Mouse (Mus musculus) liver, embryonic 13.5 days (tissue): Measurements from ENCODE around the gene Vps26c. TPM values are rescaled to one million over a fixed set of nuclear protein-coding genes. Genes with fewer than 3 reads are reported as not detected.

Source experiments
- ATAC-seq: fragments of 200-750 bp; cut with Nextera tagmentation; 2 replicates; pipeline ENCODE4 v1.8.0; 2017; ENCODE audit warnings: low read depth, mild to moderate bottlenecking, moderate number of reproducible peaks, moderate library complexity
- DNase-seq: peaks from one replicate; pipeline ENCODE4 v3.0.0; 2022
- H3K27ac ChIP-seq: fragments of 300-500 bp; sonication (generic); 2 replicates; pipeline ENCODE4 v1.5.1; 2015; ENCODE audit warnings: moderate library complexity, mild to moderate bottlenecking, inconsistent platforms
- H3K27me3 ChIP-seq: fragments of 300-500 bp; sonication (generic); 2 replicates; pipeline ENCODE4 v1.6.1; 2015; ENCODE audit warnings: mild to moderate bottlenecking, inconsistent platforms
- H3K36me3 ChIP-seq: fragments of 300-500 bp; sonication (generic); 2 replicates; pipeline ENCODE4 v1.6.1; 2015; ENCODE audit warnings: mild to moderate bottlenecking, inconsistent platforms
- H3K4me1 ChIP-seq: fragments of 300-500 bp; sonication (generic); replicated peaks from 2 replicates; pipeline ENCODE4 v1.6.1; 2015; ENCODE audit warnings: inconsistent platforms
- H3K4me2 ChIP-seq: fragments of 300-500 bp; sonication (generic); 2 replicates; pipeline ENCODE4 v1.6.1; 2015; ENCODE audit warnings: inconsistent platforms, mild to moderate bottlenecking, moderate library complexity
- H3K4me3 ChIP-seq: fragments of 300-500 bp; sonication (generic); replicated peaks from 2 replicates; pipeline ENCODE4 v1.5.1; 2015; ENCODE audit warnings: mild to moderate bottlenecking, inconsistent platforms
- H3K9ac ChIP-seq: fragments of 300-500 bp; sonication (generic); 2 replicates; pipeline ENCODE4 v1.6.1; 2015; ENCODE audit warnings: mild to moderate bottlenecking, inconsistent platforms
- H3K9me3 ChIP-seq: fragments of 300-500 bp; sonication (generic); replicated peaks from 2 replicates; pipeline ENCODE4 v1.6.1; 2016; ENCODE audit warnings: inconsistent platforms
- WGBS: fragments of 180-500 bp; shearing (Covaris S2); methylation state at CpG from one replicate; pipeline ENCODE4 v1.1.7; 2015; ENCODE audit not compliant: insufficient replicate concordance; 5-methylcytosine and 5-hydroxymethylcytosine counted together
- polyA plus RNA-seq: library from polyadenylated mRNA; unstranded; fragments of >200 nt; fragmentation: Nextera tagmentation; extraction: Ambion mirVana; gene quantifications from 2 replicates; pipeline ENCODE4 v1.2.1, GENCODE M21; 2015

Vps26c gene
- polyA plus RNA-seq, 1 experiment from 2014 or later = 22.2 TPM

DNA sequence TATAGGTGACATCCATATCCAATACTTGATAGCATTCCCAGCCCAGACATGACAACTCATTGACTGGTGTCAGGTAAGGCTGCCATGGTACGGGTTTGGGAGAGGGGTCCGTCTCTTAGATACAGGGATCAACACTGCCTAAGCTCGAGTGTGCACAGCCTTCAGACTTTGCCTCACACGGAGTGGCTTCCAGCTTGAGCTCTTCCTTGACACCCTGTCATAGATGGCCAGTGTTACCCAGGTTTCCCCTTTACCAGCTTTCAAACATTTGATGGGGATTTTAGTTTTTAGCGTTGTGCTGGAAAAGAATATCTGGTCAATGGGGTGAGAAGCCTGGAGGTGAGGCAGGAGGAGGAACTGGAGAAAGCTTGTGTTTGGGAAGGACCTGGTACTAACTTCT, 41.1 kb upstream of the Vps26c start:
- Histone ChIP-seq H3K27me3 (no peaks in the 10 kb centered on the region), H3K27ac (no peak overlapping the region), H3K9ac (peak overlapping the region; percentile 89), H3K9me3 (no peaks in the 10 kb centered on the region), H3K36me3 (no peaks in the 10 kb centered on the region), H3K4me3 (peak overlapping the region; percentile 99; the same call in 1 of the 2 replicates), H3K4me1 (peaks cover 27% of the 10 kb centered on the region), H3K4me2 (peak overlapping the region; percentile 78)
- WGBS = 68% methylated on average over 5 of the region's 5 CpGs
- no peak for DNase-seq
- no peak for ATAC-seq

DNA sequence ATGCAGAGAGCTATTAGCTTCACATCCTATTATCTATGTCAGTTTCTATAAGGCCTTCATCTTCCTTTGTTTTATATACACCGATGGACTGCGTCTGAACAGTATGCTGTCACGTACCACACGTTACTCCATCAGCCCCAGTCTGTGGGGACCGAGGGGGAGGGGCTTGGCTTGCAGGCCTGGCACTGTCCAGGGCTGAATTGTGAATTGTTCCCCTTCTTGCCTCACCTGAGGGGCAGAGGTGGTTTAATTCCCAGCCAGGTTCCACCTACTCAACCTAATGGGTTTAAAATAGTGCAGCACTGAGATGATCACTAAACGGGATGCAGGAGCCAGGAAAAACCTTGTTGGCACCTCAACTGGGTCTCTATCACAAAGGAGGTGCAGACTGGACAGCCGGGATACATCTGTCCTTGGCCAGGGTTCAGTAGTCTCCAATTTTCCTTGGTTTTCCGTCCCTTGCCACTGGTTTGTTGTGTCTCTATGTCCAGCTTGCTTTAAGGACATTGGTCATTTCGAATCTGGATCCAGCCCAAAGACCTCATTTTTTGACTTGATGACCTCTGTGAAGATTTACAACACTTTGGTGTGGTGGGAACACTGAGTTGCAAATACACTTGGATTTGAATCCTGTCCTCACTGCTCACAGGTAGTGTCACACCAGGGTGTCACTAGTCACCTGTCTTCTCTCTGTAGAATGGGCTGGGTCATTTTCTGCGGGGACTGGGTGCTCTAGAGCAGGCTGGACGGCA, 40.4 kb upstream of the Vps26c start:
- Histone ChIP-seq H3K4me2 (no peak overlapping the region), H3K9me3 (no peaks in the 10 kb centered on the region), H3K4me3 (no peak overlapping the region), H3K27me3 (no peaks in the 10 kb centered on the region), H3K27ac (no peak overlapping the region), H3K9ac (no peak overlapping the region), H3K4me1 (peaks cover 19% of the 10 kb centered on the region), H3K36me3 (no peaks in the 10 kb centered on the region)
- WGBS = 78% methylated on average over 11 of the region's 11 CpGs
- DNase-seq = no peak
- ATAC-seq = no peak

DNA sequence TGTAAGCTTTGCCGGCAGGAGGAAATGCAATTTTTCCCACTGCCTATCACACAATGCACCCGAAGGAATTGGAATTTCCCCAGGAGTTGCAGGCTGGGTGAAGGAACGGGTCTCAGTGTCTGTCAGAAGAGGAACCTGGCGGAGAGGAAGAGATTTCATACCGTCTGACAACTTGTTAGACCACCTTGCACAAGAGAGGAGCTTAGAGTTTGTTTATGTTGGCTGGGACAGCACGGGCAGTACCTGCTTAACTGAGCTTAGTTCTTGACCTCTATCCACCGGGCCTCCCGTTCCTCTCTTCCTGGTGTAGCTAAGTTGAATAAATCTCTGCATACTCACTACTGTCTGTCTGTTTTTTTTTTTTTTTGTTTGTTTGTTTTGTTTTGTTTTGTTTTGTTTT, 39.5 kb upstream of the Vps26c start:
- ATAC-seq = no peak
- no peak overlapping the region for H3K27ac ChIP-seq
- no peak overlapping the region for H3K9ac ChIP-seq
- no peak overlapping the region for H3K4me3 ChIP-seq
- no peak for DNase-seq
- H3K9me3 ChIP-seq = no peaks in the 10 kb centered on the region
- H3K36me3 ChIP-seq = no peaks in the 10 kb centered on the region
- WGBS = 43% methylated on average over 8 of the region's 8 CpGs
- H3K27me3 ChIP-seq = no peaks in the 10 kb centered on the region
- H3K4me2 ChIP-seq = no peak overlapping the region
- peaks cover 12% of the 10 kb centered on the region for H3K4me1 ChIP-seq

DNA sequence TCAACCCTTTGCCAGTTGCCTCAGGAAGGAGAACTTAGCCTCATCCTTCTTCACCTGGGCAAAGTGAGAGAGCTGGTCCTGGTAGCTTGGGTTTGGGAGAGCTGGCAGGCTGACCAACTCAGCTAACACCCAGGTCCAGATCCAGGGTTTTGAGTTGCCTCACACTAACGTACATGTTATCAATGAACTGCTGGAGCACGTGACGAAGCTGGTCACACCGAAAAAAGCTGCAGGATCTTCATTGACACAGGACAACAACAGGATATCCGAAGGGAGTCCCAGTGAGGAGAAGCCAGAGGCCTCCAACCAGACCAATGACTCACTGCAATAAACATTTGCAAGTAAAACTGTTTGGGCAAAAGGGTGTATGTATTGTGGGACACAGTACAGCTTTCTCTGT, 34.0 kb upstream of the Vps26c start:
- Histone ChIP-seq H3K4me1 (peaks cover 22% of the 10 kb centered on the region), H3K36me3 (no peaks in the 10 kb centered on the region), H3K4me3 (no peak overlapping the region), H3K27me3 (no peaks in the 10 kb centered on the region), H3K9me3 (no peaks in the 10 kb centered on the region), H3K27ac (peak overlapping the region; percentile 69), H3K9ac (no peak overlapping the region), H3K4me2 (no peak overlapping the region; the same call in 1 of the 2 replicates)
- DNase-seq (no peak), ATAC-seq (peak; percentile 24; the same call in 1 of the 2 replicates)
- WGBS = 19% methylated on average over 5 of the region's 5 CpGs

DNA sequence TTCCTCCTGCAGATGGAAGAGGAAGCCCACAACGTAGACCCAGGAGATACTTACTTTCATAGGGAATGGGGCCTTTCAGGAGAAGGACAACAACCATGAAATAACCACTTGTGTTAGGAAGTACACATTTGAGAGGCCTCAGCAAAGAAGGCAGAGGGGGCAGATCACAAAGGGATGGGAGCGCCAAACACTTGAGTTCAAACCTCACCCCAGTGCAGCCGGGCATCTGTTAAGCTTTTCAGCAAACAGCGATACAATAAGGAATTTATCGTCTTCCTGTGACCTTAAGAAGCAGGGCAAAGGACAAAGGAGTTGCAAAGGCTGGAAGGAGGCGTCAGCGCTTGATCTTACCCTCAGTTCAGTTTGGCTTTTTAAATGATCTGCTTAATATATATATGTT, 33.2 kb upstream of the Vps26c start:
- H3K4me1 ChIP-seq = peaks cover 22% of the 10 kb centered on the region
- no peaks in the 10 kb centered on the region for H3K36me3 ChIP-seq
- no peaks in the 10 kb centered on the region; the same call in 1 of the 2 replicates for H3K9me3 ChIP-seq
- peak overlapping the region; percentile 27 for H3K4me2 ChIP-seq
- H3K4me3 ChIP-seq = no peak overlapping the region
- H3K9ac ChIP-seq = no peak overlapping the region
- H3K27ac ChIP-seq = peak overlapping the region; percentile 69
- DNase-seq = no peak
- WGBS = 8% methylated on average over 7 of the region's 7 CpGs
- ATAC-seq = no peak
- no peaks in the 10 kb centered on the region for H3K27me3 ChIP-seq

DNA sequence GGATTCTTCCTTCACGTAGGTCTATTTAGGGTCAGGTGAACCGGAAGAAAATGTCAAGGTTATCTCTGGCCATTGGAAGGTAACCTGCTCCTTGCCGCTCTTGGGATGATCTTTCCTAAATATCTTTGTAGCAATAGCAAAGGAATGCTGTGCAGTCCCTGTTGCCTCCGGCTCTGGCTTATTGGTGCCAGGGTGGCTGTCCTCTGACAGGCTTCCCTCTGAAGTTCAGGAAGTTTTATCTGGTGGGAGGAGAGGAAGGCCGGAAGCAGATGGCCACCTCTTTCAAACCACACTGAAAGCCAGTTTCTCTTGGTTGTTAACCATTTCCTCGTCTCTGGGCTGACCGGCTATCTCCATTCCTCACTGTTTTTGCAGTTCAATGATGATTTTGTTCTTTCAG, 32.7 kb upstream of the Vps26c start:
- 0 out of 2 replicates have a peak, but pooled peaks have one; percentile 4 for ATAC-seq
- Histone ChIP-seq H3K4me1 (peaks cover 22% of the 10 kb centered on the region), H3K4me2 (peak overlapping the region; percentile 27), H3K9ac (no peak overlapping the region), H3K4me3 (0 out of 2 replicates have a peak overlapping the region, but pooled peaks have one; percentile 21), H3K27ac (peak overlapping the region; percentile 69), H3K9me3 (no peaks in the 10 kb centered on the region; the same call in 1 of the 2 replicates), H3K27me3 (no peaks in the 10 kb centered on the region), H3K36me3 (no peaks in the 10 kb centered on the region)
- no peak for DNase-seq
- WGBS = 4% methylated on average over 7 of the region's 7 CpGs

DNA sequence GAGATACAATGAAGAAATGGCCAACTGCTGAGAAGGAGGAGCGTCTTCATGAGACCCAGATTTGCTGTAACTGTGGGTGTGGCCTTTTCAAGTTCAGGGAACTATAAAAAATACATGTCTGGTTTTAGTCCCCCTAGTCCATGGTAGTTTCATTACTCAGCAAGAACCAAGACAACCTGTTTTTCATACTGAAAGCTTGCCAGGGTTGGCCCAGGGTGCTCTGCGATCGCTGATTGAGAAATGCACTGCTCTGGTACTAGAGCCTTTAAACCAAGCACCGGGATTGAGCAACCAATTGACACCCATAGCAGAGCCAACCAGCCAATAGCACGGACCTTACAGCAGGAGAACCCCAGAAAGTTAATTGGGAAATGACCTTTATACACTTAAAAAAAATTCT, 29.6 kb upstream of the Vps26c start:
- no peak overlapping the region for H3K4me2 ChIP-seq
- 69% methylated on average over 5 of the region's 5 CpGs for WGBS
- no peak overlapping the region for H3K27ac ChIP-seq
- ATAC-seq = no peak
- no peaks in the 10 kb centered on the region for H3K36me3 ChIP-seq
- H3K9me3 ChIP-seq = no peaks in the 10 kb centered on the region; the same call in 1 of the 2 replicates
- no peak overlapping the region for H3K4me3 ChIP-seq
- no peak overlapping the region for H3K9ac ChIP-seq
- no peak for DNase-seq
- peaks cover 31% of the 10 kb centered on the region for H3K4me1 ChIP-seq
- H3K27me3 ChIP-seq = no peaks in the 10 kb centered on the region

DNA sequence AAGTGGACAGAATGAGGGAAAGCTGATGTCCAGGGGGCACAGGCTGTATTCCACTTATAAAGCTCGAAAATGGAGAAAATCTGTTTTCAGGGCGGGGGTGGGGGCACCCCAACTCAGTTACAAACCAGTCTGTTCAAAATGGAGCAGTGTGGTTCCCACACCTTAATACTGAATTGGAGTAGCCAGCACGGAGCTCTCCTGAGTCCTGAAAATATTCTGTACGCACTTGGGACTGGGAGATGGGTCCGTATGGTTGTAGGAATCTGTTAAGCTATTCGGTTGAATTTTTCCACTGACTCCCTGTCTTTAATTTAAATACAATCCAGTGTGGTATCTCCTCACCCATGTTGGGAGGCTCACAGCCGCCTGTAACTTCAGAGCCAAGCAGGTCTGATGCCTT, 28.7 kb upstream of the Vps26c start:
- H3K27me3 ChIP-seq = no peaks in the 10 kb centered on the region
- H3K4me1 ChIP-seq = peaks cover 25% of the 10 kb centered on the region
- no peak overlapping the region for H3K4me3 ChIP-seq
- WGBS = 70% methylated on average over 7 of the region's 7 CpGs
- no peak for DNase-seq
- no peaks in the 10 kb centered on the region for H3K36me3 ChIP-seq
- ATAC-seq = no peak
- no peak overlapping the region for H3K4me2 ChIP-seq
- no peaks in the 10 kb centered on the region; the same call in 1 of the 2 replicates for H3K9me3 ChIP-seq
- H3K27ac ChIP-seq = no peak overlapping the region
- no peak overlapping the region for H3K9ac ChIP-seq

DNA sequence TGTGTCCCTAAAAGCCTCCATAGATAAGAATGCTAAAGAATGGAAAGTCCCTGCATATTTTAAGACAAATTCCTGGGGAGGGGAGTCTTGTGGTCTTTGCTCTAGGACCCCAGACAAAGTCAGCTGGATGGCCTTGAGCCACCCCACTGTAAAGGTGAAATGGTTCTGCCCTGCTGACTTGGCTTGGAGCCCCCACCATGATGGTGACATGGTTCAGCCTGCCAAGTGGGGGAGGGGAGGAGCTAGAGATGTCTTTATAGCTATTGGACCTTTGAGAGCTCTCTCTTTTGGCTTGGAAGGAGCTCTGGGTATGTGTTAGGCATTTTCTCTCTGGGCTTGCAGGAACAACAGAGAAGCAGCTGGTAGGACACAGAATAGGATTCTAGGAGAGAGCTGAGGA, 25.3 kb upstream of the Vps26c start:
- Histone ChIP-seq H3K4me2 (no peak overlapping the region), H3K27me3 (no peaks in the 10 kb centered on the region), H3K9ac (no peak overlapping the region), H3K4me1 (peaks cover 9% of the 10 kb centered on the region), H3K4me3 (no peak overlapping the region), H3K36me3 (no peaks in the 10 kb centered on the region), H3K27ac (no peak overlapping the region), H3K9me3 (no peaks in the 10 kb centered on the region; the same call in 1 of the 2 replicates)
- ATAC-seq (no peak), DNase-seq (no peak)

DNA sequence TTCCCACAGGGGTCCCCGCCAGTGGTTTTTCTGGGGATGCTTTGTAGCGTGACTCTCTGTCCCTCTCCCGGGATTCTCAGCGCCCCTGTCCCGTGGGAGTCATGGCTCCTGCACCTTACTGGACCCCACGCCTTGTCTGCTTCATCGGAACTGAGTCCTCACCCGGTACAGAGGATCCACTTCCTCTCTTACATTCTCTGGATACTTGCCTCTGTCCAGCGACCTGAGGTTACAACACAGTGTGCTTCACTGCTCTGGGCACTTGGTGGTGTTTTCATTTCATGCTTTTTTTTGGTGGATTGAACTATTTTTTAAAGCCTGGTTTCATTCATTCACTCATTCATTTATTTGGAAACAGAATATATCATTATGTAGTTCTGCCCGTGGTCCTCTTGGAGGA, 23.2 kb upstream of the Vps26c start:
- DNase-seq = no peak

DNA sequence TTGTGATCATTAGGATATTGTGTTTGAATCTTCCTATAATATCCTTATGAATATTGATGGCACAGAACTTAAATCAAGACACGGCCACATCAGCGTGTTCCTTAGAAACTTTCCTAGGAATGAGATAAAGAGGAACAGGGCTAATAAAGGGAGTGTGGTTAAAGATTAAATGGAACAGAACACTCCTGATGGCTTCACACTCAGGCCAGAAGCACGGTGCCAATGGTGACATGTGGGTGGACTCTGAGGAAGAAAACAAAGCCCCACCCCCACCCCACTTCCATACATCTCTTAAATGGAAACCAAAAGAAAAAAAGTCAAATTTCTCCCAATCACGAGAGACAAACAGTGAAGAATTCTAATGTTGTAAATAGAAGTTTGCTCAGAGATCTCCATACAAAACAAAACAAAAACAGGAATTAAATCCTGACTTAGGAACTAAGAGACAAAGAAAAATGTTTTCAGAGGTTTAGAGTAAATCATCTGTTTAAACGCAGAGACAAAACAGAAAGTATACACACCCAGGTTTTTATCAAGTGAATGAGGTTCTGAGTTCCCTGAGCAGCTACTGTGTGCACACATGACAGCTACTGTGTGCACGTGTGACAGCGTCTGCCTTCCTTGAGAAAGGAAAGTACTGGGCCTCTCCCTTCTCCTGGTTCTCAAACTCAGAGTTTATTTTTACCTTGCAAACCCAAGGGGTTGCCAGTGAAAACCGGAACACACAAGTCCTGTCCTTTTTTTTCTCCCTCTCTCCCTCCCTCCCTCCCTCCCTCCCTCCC, 19.3 kb upstream of the Vps26c start:
- Histone ChIP-seq H3K9me3 (no peaks in the 10 kb centered on the region), H3K27me3 (no peaks in the 10 kb centered on the region), H3K4me1 (peaks cover 11% of the 10 kb centered on the region), H3K9ac (no peak overlapping the region), H3K27ac (no peak overlapping the region), H3K4me2 (no peak overlapping the region), H3K36me3 (no peaks in the 10 kb centered on the region), H3K4me3 (no peak overlapping the region)
- DNase-seq (no peak), ATAC-seq (no peak)
- 38% methylated on average over 8 of the region's 8 CpGs for WGBS

More for the DNA sequence above, 23.2 kb upstream of the Vps26c start:
- WGBS = 50% methylated on average over 10 of the region's 10 CpGs
- Histone ChIP-seq H3K27ac (no peak overlapping the region), H3K9ac (no peak overlapping the region), H3K27me3 (no peaks in the 10 kb centered on the region), H3K36me3 (no peaks in the 10 kb centered on the region), H3K4me2 (no peak overlapping the region), H3K4me3 (no peak overlapping the region), H3K4me1 (peaks cover 16% of the 10 kb centered on the region), H3K9me3 (no peaks in the 10 kb centered on the region; the same call in 1 of the 2 replicates)
- ATAC-seq = no peak
